Mouse (Mus musculus): Measurements from ENCODE around the gene St3gal5. TPM values are rescaled to one million over a fixed set of nuclear protein-coding genes. Genes with fewer than 3 reads are reported as not detected.

St3gal5 gene
- polyA plus RNA-seq, 1 experiment from 2014 or later: 44.4 TPM

DNA sequence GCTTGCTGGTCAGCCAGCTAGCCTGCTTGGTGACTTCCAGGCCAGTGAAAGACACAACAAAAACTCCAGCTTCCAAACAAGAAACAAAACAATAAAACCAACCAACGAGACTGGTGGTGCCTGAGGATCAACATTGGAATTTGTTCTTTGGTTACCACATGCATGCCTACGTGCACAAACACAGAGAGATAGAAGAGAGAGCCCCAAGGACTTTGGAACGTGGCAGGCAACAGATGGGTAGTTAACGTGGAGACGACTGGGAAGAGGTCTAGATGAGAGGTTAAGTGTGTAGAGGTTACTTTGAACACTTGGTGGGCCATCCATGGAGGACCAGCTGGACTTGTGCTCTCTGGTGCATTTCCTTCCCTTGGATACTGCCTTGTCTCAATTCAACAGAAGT is 19.2 kb upstream of the St3gal5 start:
- ATAC-seq (ENCODE audit: insufficient number of reproducible peaks, insufficient read depth, low FRiP score, low read depth): no peak
- H3K4me3 ChIP-seq (ENCODE audit: control insufficient read depth in 1 of 2, insufficient read depth in 1 of 2, low read depth in 1 of 2, low read length in 2 of 2): no peak overlapping the region
- 83% methylated on average over 5 of the region's 5 CpGs for WGBS

DNA sequence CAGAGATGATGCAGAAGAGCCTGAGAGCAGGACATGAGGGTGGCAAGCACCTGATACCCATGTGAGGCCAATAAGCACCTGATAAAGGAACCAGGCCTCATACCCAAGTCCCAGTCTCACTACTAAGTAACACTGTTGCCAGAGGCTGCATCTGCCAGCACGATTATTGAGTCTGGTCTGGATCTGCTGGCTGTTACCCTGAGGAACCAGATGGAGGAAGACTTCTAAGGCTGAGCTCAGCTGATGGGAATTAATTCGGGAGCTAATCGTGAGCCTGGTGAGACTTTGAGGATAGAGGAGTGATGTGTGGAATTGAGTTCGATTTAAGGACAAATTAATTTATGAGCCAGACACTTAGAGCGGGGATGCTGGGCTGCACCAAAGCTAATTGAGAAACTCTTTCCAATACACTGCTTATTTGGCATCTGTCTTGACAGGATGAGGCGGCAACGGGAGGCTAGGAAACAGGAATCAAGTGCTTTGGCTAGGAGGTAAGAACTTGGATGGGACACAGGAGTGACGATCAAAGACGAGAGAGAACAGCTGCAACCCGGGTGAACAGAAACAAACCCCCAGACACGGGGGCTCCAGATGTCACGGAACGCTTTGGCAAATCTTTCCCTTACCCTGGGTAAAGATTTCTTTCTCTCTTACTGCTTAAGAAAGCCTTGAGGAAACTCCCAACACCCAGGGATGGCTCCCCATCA is 15.9 kb upstream of the St3gal5 start:
- 0 out of 2 replicates have a peak, but pooled peaks cover 3% of the 10 kb centered on the region for H3K9me3 ChIP-seq (ENCODE audit: control insufficient read depth, low read length)
- H3K4me2 ChIP-seq (ENCODE audit: low read length): no peak overlapping the region
- no peaks in the 10 kb centered on the region for H3K4me1 ChIP-seq (ENCODE audit: control insufficient read depth in 2 of 2, insufficient read depth in 2 of 2, low read length in 2 of 2)
- WGBS: 88% methylated on average over 13 of the region's 13 CpGs
- H3K4me3 ChIP-seq (ENCODE audit: control insufficient read depth in 1 of 2, insufficient read depth in 1 of 2, low read depth in 1 of 2, low read length in 2 of 2): no peak overlapping the region
- no peaks in the 10 kb centered on the region for H3K36me3 ChIP-seq (ENCODE audit: control insufficient read depth, insufficient read depth, low read length)
- H3K27me3 ChIP-seq (ENCODE audit: control insufficient read depth, insufficient read depth, low read length): no peaks in the 10 kb centered on the region
- H3K27ac ChIP-seq (replicated peaks in 1 of 2; ENCODE audit: control insufficient read depth in 1 of 2, insufficient read depth in 1 of 2, low read depth in 2 of 2, low read length in 2 of 2): no peak overlapping the region
- no peak for ATAC-seq (ENCODE audit: insufficient number of reproducible peaks, insufficient read depth, low FRiP score, low read depth)
- no peak overlapping the region for H3K9ac ChIP-seq (ENCODE audit: low read length)

More for the DNA sequence above, 19.2 kb upstream of the St3gal5 start:
- H3K4me2 ChIP-seq (ENCODE audit: low read length): no peak overlapping the region
- H3K4me1 ChIP-seq (ENCODE audit: control insufficient read depth in 2 of 2, insufficient read depth in 2 of 2, low read length in 2 of 2): no peaks in the 10 kb centered on the region
- H3K27me3 ChIP-seq (ENCODE audit: control insufficient read depth, insufficient read depth, low read length): no peaks in the 10 kb centered on the region
- H3K9ac ChIP-seq (ENCODE audit: low read length): no peak overlapping the region
- 0 out of 2 replicates have a peak, but pooled peaks cover 3% of the 10 kb centered on the region for H3K9me3 ChIP-seq (ENCODE audit: control insufficient read depth, low read length)
- H3K27ac ChIP-seq (replicated peaks in 1 of 2; ENCODE audit: control insufficient read depth in 1 of 2, insufficient read depth in 1 of 2, low read depth in 2 of 2, low read length in 2 of 2): no peak overlapping the region
- no peaks in the 10 kb centered on the region for H3K36me3 ChIP-seq (ENCODE audit: control insufficient read depth, insufficient read depth, low read length)

DNA sequence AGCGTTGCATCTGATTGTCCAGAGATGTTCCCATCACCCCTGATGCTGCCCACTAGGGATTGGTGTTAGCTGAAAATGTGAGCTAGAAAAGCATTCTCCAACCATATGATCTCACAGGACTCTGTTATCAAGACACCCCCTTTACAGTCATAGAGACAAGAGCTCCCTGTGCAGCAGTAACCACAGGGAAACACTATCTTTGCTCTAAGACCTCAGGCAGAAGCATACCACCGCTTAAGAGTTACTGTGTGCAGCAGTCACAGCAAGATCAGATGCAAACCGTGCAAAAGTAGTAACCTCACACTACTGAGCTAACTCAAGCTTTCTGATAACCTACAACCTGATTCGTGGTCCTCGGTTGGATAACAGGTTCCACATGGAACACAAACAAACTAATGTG is 10.0 kb upstream of the St3gal5 start:
- no peak overlapping the region for H3K27ac ChIP-seq (replicated peaks in 1 of 2; ENCODE audit: control insufficient read depth in 1 of 2, insufficient read depth in 1 of 2, low read depth in 2 of 2, low read length in 2 of 2)
- ATAC-seq (ENCODE audit: insufficient number of reproducible peaks, insufficient read depth, low FRiP score, low read depth): no peak
- no peak overlapping the region for H3K9ac ChIP-seq (ENCODE audit: low read length)
- H3K4me1 ChIP-seq (ENCODE audit: control insufficient read depth in 2 of 2, insufficient read depth in 2 of 2, low read length in 2 of 2): peaks cover 4 to 5% of the 10 kb centered on the region in 2 experiments; a peak in 3 of 4 replicates
- no peaks in the 10 kb centered on the region for H3K36me3 ChIP-seq (ENCODE audit: control insufficient read depth, insufficient read depth, low read length)
- 57% methylated on average over 5 of the region's 5 CpGs for WGBS
- H3K4me2 ChIP-seq (ENCODE audit: low read length): no peak overlapping the region
- H3K4me3 ChIP-seq (ENCODE audit: control insufficient read depth in 1 of 2, insufficient read depth in 1 of 2, low read depth in 1 of 2, low read length in 2 of 2): no peak overlapping the region
- H3K27me3 ChIP-seq (ENCODE audit: control insufficient read depth, insufficient read depth, low read length): no peaks in the 10 kb centered on the region
- 0 out of 2 replicates have a peak, but pooled peaks cover under 1% of the 10 kb centered on the region for H3K9me3 ChIP-seq (ENCODE audit: control insufficient read depth, low read length)

DNA sequence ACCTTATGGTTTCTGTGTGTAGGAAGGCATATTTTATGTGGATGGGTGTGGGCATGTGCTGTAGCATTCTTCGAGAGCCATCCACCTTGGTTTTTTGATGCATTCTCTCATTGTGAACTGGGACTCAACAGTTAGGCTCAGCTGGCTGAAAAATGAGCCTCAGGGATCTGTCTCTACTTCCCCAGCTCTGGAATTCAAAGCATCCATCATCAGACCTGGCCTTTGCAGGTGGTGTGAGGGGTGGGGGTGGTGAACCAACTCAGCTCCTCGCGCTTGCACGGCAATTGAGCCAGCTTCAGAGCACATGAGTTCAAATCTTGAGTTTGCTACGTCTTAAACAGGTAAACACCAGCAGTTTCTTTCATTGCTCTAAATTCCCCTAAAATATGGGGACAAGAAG is 7.5 kb upstream of the St3gal5 start:
- H3K4me3 ChIP-seq (ENCODE audit: control insufficient read depth in 1 of 2, insufficient read depth in 1 of 2, low read depth in 1 of 2, low read length in 2 of 2): no peak overlapping the region
- 75% methylated on average over 5 of the region's 5 CpGs for WGBS
- no peaks in the 10 kb centered on the region for H3K36me3 ChIP-seq (ENCODE audit: control insufficient read depth, insufficient read depth, low read length)
- ATAC-seq (ENCODE audit: insufficient number of reproducible peaks, insufficient read depth, low FRiP score, low read depth): no peak
- peaks cover 8 to 13% of the 10 kb centered on the region in 2 experiments for H3K4me1 ChIP-seq (ENCODE audit: control insufficient read depth in 2 of 2, insufficient read depth in 2 of 2, low read length in 2 of 2)
- no peak overlapping the region for H3K9ac ChIP-seq (ENCODE audit: low read length)
- H3K27me3 ChIP-seq (ENCODE audit: control insufficient read depth, insufficient read depth, low read length): no peaks in the 10 kb centered on the region
- H3K4me2 ChIP-seq (ENCODE audit: low read length): no peak overlapping the region
- no peak overlapping the region for H3K27ac ChIP-seq (replicated peaks in 1 of 2; ENCODE audit: control insufficient read depth in 1 of 2, insufficient read depth in 1 of 2, low read depth in 2 of 2, low read length in 2 of 2)
- H3K9me3 ChIP-seq (ENCODE audit: control insufficient read depth, low read length): no peaks in the 10 kb centered on the region

DNA sequence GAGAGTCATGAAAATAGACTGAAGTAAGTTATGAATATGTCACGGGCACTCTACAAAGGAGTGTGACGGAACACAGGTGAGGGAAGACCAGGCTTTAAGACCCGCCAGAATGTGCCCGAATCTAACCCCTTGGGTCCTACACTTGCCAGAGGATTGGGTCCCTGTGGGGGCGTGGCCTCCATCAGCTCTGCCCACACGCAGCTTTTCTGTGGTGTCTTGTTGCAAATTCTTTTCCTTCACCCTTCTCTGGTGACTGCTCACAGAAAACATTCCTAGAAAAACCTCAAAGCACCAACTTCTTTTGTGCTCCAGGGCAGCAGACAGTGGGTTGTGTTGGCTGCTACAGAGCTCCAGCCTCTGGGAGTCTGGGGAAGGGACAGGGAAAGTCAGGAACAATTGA is 6.4 kb upstream of the St3gal5 start:
- H3K4me1 ChIP-seq (ENCODE audit: control insufficient read depth in 2 of 2, insufficient read depth in 2 of 2, low read length in 2 of 2): peaks cover 8 to 18% of the 10 kb centered on the region in 2 experiments
- WGBS: 44% methylated on average over 6 of the region's 6 CpGs
- no peak overlapping the region for H3K27ac ChIP-seq (replicated peaks in 1 of 2; ENCODE audit: control insufficient read depth in 1 of 2, insufficient read depth in 1 of 2, low read depth in 2 of 2, low read length in 2 of 2)
- no peaks in the 10 kb centered on the region for H3K36me3 ChIP-seq (ENCODE audit: control insufficient read depth, insufficient read depth, low read length)
- ATAC-seq (ENCODE audit: insufficient number of reproducible peaks, insufficient read depth, low FRiP score, low read depth): no peak
- H3K9me3 ChIP-seq (ENCODE audit: control insufficient read depth, low read length): no peaks in the 10 kb centered on the region
- H3K9ac ChIP-seq (ENCODE audit: low read length): no peak overlapping the region
- H3K4me3 ChIP-seq (ENCODE audit: control insufficient read depth in 1 of 2, insufficient read depth in 1 of 2, low read depth in 1 of 2, low read length in 2 of 2): no peak overlapping the region
- no peak overlapping the region for H3K4me2 ChIP-seq (ENCODE audit: low read length)
- no peaks in the 10 kb centered on the region for H3K27me3 ChIP-seq (ENCODE audit: control insufficient read depth, insufficient read depth, low read length)

DNA sequence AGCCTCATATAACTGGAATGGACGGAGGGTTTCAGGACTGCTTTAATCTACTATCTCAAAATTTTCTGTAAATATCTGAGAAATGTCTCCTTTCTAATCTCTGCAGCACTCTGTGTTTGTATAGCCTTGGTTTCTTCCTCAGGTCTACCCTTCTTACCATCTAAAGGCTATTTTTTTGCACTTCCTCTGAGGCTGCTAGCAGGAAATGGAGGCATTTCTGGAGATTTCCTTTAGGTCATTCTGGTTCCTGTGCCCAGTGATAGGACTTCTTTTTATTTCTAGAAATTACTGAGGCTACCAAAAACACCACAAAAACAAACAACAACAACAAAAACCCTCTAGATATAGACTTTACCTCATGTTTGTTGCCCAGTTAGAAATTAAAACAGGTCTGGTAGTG is 4.3 kb upstream of the St3gal5 start:
- Histone ChIP-seq H3K4me3 (ENCODE audit: control insufficient read depth in 1 of 2, insufficient read depth in 1 of 2, low read depth in 1 of 2, low read length in 2 of 2) (no peak overlapping the region), H3K36me3 (ENCODE audit: control insufficient read depth, insufficient read depth, low read length) (no peaks in the 10 kb centered on the region), H3K9ac (ENCODE audit: low read length) (0 out of 2 replicates have a peak overlapping the region, but pooled peaks have one; percentile 2), H3K27ac (replicated peaks in 1 of 2; ENCODE audit: control insufficient read depth in 1 of 2, insufficient read depth in 1 of 2, low read depth in 2 of 2, low read length in 2 of 2) (peak overlapping the region; percentile 51 to 67; a peak in 1 of 4 replicates), H3K4me2 (ENCODE audit: low read length) (no peak overlapping the region), H3K9me3 (ENCODE audit: control insufficient read depth, low read length) (no peaks in the 10 kb centered on the region), H3K4me1 (ENCODE audit: control insufficient read depth in 2 of 2, insufficient read depth in 2 of 2, low read length in 2 of 2) (peaks cover 12 to 19% of the 10 kb centered on the region in 2 experiments), H3K27me3 (ENCODE audit: control insufficient read depth, insufficient read depth, low read length) (no peaks in the 10 kb centered on the region)
- 52% methylated on average over 1 of the region's 1 CpGs for WGBS
- ATAC-seq (ENCODE audit: insufficient number of reproducible peaks, insufficient read depth, low FRiP score, low read depth): no peak

DNA sequence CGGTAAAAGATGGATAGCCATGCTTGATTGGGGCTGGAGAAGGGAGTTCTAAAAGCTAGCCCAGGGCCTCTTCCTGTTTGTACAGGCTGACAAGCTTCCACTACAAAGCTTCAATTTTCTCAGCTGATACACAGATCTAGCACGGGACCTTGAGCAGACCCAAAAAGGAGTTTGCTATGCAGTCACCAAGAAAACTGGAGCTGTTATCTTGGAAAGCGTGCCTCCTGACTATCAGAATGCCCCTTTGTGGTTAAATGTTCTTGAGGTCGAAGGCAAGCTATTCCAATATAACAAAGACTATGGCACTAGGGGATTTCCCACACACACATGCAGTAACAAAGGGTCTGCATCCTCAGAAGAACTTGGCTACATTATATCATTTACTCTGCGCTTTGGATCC is 1.2 kb upstream of the St3gal5 start:
- Histone ChIP-seq H3K4me2 (ENCODE audit: low read length) (no peak overlapping the region), H3K27me3 (ENCODE audit: control insufficient read depth, insufficient read depth, low read length) (no peaks in the 10 kb centered on the region), H3K36me3 (ENCODE audit: control insufficient read depth, insufficient read depth, low read length) (no peaks in the 10 kb centered on the region), H3K27ac (replicated peaks in 1 of 2; ENCODE audit: control insufficient read depth in 1 of 2, insufficient read depth in 1 of 2, low read depth in 2 of 2, low read length in 2 of 2) (peak overlapping the region; percentile 68 to 77), H3K9ac (ENCODE audit: low read length) (no peak overlapping the region), H3K9me3 (ENCODE audit: control insufficient read depth, low read length) (no peaks in the 10 kb centered on the region), H3K4me1 (ENCODE audit: control insufficient read depth in 2 of 2, insufficient read depth in 2 of 2, low read length in 2 of 2) (peaks cover 21 to 41% of the 10 kb centered on the region in 2 experiments), H3K4me3 (ENCODE audit: control insufficient read depth in 1 of 2, insufficient read depth in 1 of 2, low read depth in 1 of 2, low read length in 2 of 2) (no peak overlapping the region)
- 46% methylated on average over 5 of the region's 5 CpGs for WGBS
- ATAC-seq (ENCODE audit: insufficient number of reproducible peaks, insufficient read depth, low FRiP score, low read depth): no peak

Data from heart, embryonic 14.5 days (tissue).